Mouse (Mus musculus): ENCODE results near the gene Tbpl1. TPM values are rescaled to one million over a fixed set of nuclear protein-coding genes. Genes with fewer than 3 reads are reported as not detected.

Tbpl1 gene
- polyA plus RNA-seq, 1 experiment = 35.9 TPM

DNA sequence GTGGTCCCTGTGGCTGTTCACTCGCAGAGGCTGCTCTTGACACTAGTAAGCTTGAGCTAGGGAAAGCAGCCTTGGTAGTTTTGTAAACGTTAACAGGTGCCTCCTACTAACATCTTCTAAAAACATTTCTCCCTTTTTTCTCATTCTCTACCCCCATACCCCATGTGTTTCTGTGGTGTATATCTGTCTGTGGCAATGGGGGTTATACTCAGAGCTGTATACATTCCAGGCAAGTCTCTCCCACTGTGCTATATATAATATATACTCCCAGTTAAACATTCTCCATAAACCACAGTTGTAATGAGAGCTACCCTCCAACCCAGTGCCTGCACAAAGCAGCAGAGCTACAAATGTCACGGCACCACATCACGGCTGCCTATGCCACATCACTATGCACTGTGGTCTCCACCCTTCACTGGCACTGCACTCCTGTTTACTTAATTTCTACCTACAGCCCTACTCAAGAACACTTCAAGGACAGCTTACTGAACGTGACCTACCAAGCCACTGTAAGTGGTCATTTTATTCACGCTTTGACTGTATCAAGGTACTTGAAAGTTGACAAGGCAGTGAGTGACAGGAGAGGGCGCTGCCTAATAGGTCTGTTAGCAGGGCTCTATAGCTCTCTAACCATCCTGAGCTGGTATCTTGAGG lies 23.4 kb downstream of the Tbpl1 start:
- TF ChIP-seq MYOG (IDR thresholded peaks at IDR 0.05; ENCODE audit: control insufficient read depth, extremely low read depth, insufficient read length) = no peak
- TF ChIP-seq CEBPB (IDR thresholded peaks at IDR 0.05; ENCODE audit: low read depth) = no peak
- TF ChIP-seq FOSL1 (IDR thresholded peaks at IDR 0.05; ENCODE audit: insufficient read depth, low read length, poor library complexity, severe bottlenecking) = no peak
- no peak for TF ChIP-seq MAX (IDR thresholded peaks at IDR 0.05)
- TF ChIP-seq MYOD1 (IDR thresholded peaks at IDR 0.05; ENCODE audit: control insufficient read depth, insufficient read length, low read depth) = no peak
- no peak for TF ChIP-seq CTCF (IDR thresholded peaks at IDR 0.05; ENCODE audit: control insufficient read depth, insufficient read depth, insufficient read length)
- TF ChIP-seq USF1 (IDR thresholded peaks at IDR 0.05; ENCODE audit: low read depth) = no peak
- peaks cover 28% of the 10 kb centered on the region for H3K79me2 ChIP-seq (ENCODE audit: control insufficient read depth, insufficient read depth)
- H3ac ChIP-seq (ENCODE audit: control insufficient read depth, insufficient read length, low read depth) = no peak overlapping the region
- H3K79me3 ChIP-seq (ENCODE audit: low read depth) = peaks cover 5% of the 10 kb centered on the region
- H3K4me3 ChIP-seq (ENCODE audit: insufficient read depth, poor library complexity, severe bottlenecking) = no peak overlapping the region
- no peaks in the 10 kb centered on the region for H3K27me3 ChIP-seq (ENCODE audit: control insufficient read depth, insufficient read depth, insufficient read length)
- peaks cover 62% of the 10 kb centered on the region for H3K36me3 ChIP-seq (ENCODE audit: control insufficient read depth, insufficient read depth)

DNA sequence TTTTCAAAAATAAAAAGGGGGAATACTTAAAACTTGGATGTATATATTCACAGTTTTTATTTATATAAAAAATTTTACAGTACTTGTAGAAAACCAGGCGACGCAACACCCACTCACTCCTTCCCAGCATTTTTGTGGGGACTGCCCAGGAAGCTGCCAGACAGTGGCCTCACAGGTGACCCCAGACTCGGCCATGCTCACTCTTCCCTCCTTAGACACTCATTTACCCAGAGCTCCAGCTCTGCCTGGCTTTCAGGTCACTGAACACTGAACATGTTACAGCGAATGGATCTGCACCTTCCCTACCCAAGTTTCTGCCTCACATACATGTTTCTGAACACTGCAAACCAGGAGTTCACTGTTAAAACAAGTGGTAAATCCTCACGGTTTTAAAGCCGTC lies 27.9 kb downstream of the Tbpl1 start:
- no peaks in the 10 kb centered on the region for H3K79me3 ChIP-seq (ENCODE audit: low read depth)
- TF ChIP-seq MAX (IDR thresholded peaks at IDR 0.05) = no peak
- no peak for TF ChIP-seq FOSL1 (IDR thresholded peaks at IDR 0.05; ENCODE audit: insufficient read depth, low read length, poor library complexity, severe bottlenecking)
- no peak for TF ChIP-seq USF1 (IDR thresholded peaks at IDR 0.05; ENCODE audit: low read depth)
- TF ChIP-seq MYOG (IDR thresholded peaks at IDR 0.05; ENCODE audit: control insufficient read depth, extremely low read depth, insufficient read length) = no peak
- TF ChIP-seq CEBPB (IDR thresholded peaks at IDR 0.05; ENCODE audit: low read depth) = no peak
- no peak for TF ChIP-seq CTCF (IDR thresholded peaks at IDR 0.05; ENCODE audit: control insufficient read depth, insufficient read depth, insufficient read length)
- TF ChIP-seq MYOD1 (IDR thresholded peaks at IDR 0.05; ENCODE audit: control insufficient read depth, insufficient read length, low read depth) = no peak
- H3K36me3 ChIP-seq (ENCODE audit: control insufficient read depth, insufficient read depth) = peaks cover 48% of the 10 kb centered on the region
- no peak overlapping the region for H3K4me3 ChIP-seq (ENCODE audit: insufficient read depth, poor library complexity, severe bottlenecking)
- H3K27me3 ChIP-seq (ENCODE audit: control insufficient read depth, insufficient read depth, insufficient read length) = no peaks in the 10 kb centered on the region
- no peak overlapping the region for H3ac ChIP-seq (ENCODE audit: control insufficient read depth, insufficient read length, low read depth)
- no peaks in the 10 kb centered on the region for H3K79me2 ChIP-seq (ENCODE audit: control insufficient read depth, insufficient read depth)

DNA sequence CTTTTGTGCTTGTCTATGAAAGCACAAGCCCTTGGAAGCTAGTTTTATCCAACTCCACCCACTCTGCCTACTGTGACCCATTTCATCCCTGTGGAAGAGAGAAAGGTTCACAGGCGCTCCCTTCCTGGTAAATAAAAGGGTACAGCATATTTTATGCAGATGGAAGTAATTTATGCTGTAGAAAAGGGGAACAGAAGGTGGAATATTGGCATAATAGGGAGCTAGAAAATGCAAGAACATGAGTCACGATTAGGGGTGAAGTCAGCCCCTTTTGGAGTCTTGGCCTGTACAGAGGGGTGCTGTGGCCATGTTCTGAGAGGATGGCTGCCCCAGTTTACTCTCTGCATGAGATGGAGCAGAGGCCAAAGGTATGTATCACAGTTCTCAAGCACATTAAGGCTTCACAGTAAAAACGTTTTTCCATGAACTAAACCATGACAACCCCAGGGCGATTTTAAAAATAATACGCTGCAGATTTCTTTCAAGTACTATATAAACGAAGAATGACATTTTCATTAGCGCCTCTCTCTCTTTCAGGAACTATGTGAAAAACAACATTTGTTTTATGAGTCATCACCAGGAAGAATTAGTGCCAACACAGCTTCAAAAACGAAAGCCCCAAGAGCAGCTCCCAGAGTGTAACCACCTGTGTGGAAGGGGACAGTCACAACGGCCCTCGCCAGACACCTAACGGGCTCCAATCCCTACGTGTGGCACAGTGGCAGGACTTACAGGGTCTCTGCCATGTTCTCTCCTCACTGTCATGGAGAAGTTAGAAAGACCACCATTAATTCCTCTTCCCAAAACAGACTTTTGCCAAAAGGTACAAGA lies 30.0 kb downstream of the Tbpl1 start:
- H3ac ChIP-seq (ENCODE audit: control insufficient read depth, insufficient read length, low read depth) = no peak overlapping the region
- H3K79me3 ChIP-seq (ENCODE audit: low read depth) = no peaks in the 10 kb centered on the region
- no peaks in the 10 kb centered on the region for H3K27me3 ChIP-seq (ENCODE audit: control insufficient read depth, insufficient read depth, insufficient read length)
- H3K79me2 ChIP-seq (ENCODE audit: control insufficient read depth, insufficient read depth) = no peaks in the 10 kb centered on the region
- no peak for TF ChIP-seq CEBPB (IDR thresholded peaks at IDR 0.05; ENCODE audit: low read depth)
- TF ChIP-seq CTCF (IDR thresholded peaks at IDR 0.05; ENCODE audit: control insufficient read depth, insufficient read depth, insufficient read length) = no peak
- TF ChIP-seq MAX (IDR thresholded peaks at IDR 0.05) = no peak
- no peak for TF ChIP-seq MYOD1 (IDR thresholded peaks at IDR 0.05; ENCODE audit: control insufficient read depth, insufficient read length, low read depth)
- TF ChIP-seq USF1 (IDR thresholded peaks at IDR 0.05; ENCODE audit: low read depth) = no peak
- TF ChIP-seq FOSL1 (IDR thresholded peaks at IDR 0.05; ENCODE audit: insufficient read depth, low read length, poor library complexity, severe bottlenecking) = no peak
- no peak for TF ChIP-seq MYOG (IDR thresholded peaks at IDR 0.05; ENCODE audit: control insufficient read depth, extremely low read depth, insufficient read length)
- no peak overlapping the region for H3K4me3 ChIP-seq (ENCODE audit: insufficient read depth, poor library complexity, severe bottlenecking)
- H3K36me3 ChIP-seq (ENCODE audit: control insufficient read depth, insufficient read depth) = peaks cover 32% of the 10 kb centered on the region

DNA sequence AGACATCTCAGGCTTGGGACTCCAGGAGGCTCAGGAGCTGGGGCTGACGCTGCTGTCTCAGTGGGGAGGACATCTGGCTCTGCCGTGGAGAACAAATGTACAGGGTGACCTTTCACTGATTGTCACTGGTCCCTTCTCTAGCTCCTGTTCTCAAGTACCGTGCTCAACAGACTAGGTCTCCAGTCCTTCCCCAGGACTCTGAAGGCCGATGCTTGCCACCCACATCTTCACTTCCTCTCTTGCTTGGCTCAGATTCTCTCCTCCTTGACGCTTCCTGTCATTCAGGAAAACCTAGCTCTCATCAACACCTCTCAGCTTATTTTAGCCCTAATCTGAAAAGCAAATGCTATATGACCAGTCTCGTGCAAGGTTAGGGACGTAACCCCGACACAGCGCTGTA lies 31.0 kb downstream of the Tbpl1 start:
- Histone ChIP-seq H3K36me3 (ENCODE audit: control insufficient read depth, insufficient read depth) (peaks cover 23% of the 10 kb centered on the region), H3K27me3 (ENCODE audit: control insufficient read depth, insufficient read depth, insufficient read length) (no peaks in the 10 kb centered on the region), H3K4me3 (ENCODE audit: insufficient read depth, poor library complexity, severe bottlenecking) (no peak overlapping the region), H3K79me2 (ENCODE audit: control insufficient read depth, insufficient read depth) (no peaks in the 10 kb centered on the region), H3K79me3 (ENCODE audit: low read depth) (no peaks in the 10 kb centered on the region), H3ac (ENCODE audit: control insufficient read depth, insufficient read length, low read depth) (no peak overlapping the region)
- no peak for TF ChIP-seq USF1 (IDR thresholded peaks at IDR 0.05; ENCODE audit: low read depth)
- TF ChIP-seq MAX (IDR thresholded peaks at IDR 0.05) = no peak
- no peak for TF ChIP-seq CEBPB (IDR thresholded peaks at IDR 0.05; ENCODE audit: low read depth)
- TF ChIP-seq FOSL1 (IDR thresholded peaks at IDR 0.05; ENCODE audit: insufficient read depth, low read length, poor library complexity, severe bottlenecking) = no peak
- no peak for TF ChIP-seq MYOD1 (IDR thresholded peaks at IDR 0.05; ENCODE audit: control insufficient read depth, insufficient read length, low read depth)
- no peak for TF ChIP-seq CTCF (IDR thresholded peaks at IDR 0.05; ENCODE audit: control insufficient read depth, insufficient read depth, insufficient read length)
- TF ChIP-seq MYOG (IDR thresholded peaks at IDR 0.05; ENCODE audit: control insufficient read depth, extremely low read depth, insufficient read length) = no peak

DNA sequence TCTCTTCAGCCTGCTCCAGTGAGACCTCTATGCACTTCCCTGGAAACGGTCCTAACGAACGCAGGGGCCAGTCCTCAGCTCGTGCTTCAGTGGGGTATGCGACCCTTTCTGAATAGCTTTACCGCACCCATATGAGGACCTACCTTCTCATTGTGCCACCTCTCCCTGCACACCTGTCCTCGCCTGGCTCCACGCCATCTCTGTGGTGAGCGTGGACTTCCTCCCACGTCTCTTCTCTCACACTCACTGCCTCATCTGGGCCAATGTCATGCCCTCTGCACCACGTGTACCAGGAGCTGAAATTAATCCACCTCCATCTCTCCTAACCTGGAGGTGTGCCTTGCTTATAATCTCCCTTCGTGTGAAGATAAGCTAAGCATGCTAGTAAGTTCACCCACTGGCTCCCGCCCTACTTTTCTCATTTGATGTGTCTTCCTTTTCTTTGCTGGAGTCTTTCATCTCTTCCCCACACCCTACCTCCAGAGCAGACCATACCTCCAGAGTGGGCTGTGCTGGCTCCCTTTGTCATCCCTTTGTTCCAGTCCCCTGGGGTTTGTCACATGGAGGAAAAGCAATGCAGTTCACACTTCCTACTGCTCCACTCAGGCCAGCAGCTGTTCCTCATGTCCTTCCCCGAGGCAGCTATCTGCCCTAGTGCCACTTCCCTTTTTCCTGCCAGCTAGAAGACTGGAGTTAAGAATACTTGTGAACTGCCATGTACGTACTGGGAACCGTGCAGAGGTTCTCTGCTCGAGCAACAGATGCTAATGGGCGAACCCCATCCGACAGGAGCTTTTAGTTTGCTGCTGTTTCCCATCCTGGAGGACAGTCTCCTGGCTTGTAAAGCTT lies 32.0 kb downstream of the Tbpl1 start:
- Histone ChIP-seq H3K79me3 (ENCODE audit: low read depth) (no peaks in the 10 kb centered on the region), H3K27me3 (ENCODE audit: control insufficient read depth, insufficient read depth, insufficient read length) (no peaks in the 10 kb centered on the region), H3K4me3 (ENCODE audit: insufficient read depth, poor library complexity, severe bottlenecking) (no peak overlapping the region), H3K36me3 (ENCODE audit: control insufficient read depth, insufficient read depth) (peaks cover 15% of the 10 kb centered on the region), H3ac (ENCODE audit: control insufficient read depth, insufficient read length, low read depth) (no peak overlapping the region), H3K79me2 (ENCODE audit: control insufficient read depth, insufficient read depth) (no peaks in the 10 kb centered on the region)
- no peak for TF ChIP-seq CEBPB (IDR thresholded peaks at IDR 0.05; ENCODE audit: low read depth)
- no peak for TF ChIP-seq MAX (IDR thresholded peaks at IDR 0.05)
- TF ChIP-seq MYOG (IDR thresholded peaks at IDR 0.05; ENCODE audit: control insufficient read depth, extremely low read depth, insufficient read length) = no peak
- TF ChIP-seq USF1 (IDR thresholded peaks at IDR 0.05; ENCODE audit: low read depth) = no peak
- TF ChIP-seq MYOD1 (IDR thresholded peaks at IDR 0.05; ENCODE audit: control insufficient read depth, insufficient read length, low read depth) = no peak
- TF ChIP-seq CTCF (IDR thresholded peaks at IDR 0.05; ENCODE audit: control insufficient read depth, insufficient read depth, insufficient read length) = no peak
- TF ChIP-seq FOSL1 (IDR thresholded peaks at IDR 0.05; ENCODE audit: insufficient read depth, low read length, poor library complexity, severe bottlenecking) = no peak
